Mouse (Mus musculus) forebrain, embryonic 11.5 days (tissue): ENCODE measurements at regions not wholly inside any gene's neighbourhood (a gene's known extent, or its start where the extent isn't known, plus 50 kb on each side); places are given as distances from the start of the nearest gene placed in this dataset.
"Not testable (repeated sequence)": the region's sequence is repeated elsewhere in the genome, so short reads cannot be mapped to it uniquely, and the experiment has no call there.

Experiments
- ATAC-seq: fragments of 200-750 bp; cut with Nextera tagmentation; replicated peaks from 2 replicates; pipeline ENCODE4 v1.8.0; 2017; ENCODE audit warnings: moderate TSS enrichment; ENCODE audit not compliant: low FRiP score
- DNase-seq: peaks from one replicate; pipeline ENCODE4 v3.0.0-alpha.2; 2017; ENCODE audit warnings: low spot score
- H3K27ac ChIP-seq: fragments of 300-500 bp; sonication (generic); 2 replicates; pipeline ENCODE4 v1.5.1; 2014; ENCODE audit warnings: low read depth, low read length
- H3K27me3 ChIP-seq: fragments of 300-500 bp; sonication (generic); 2 replicates; pipeline ENCODE4 v1.6.1; 2014; ENCODE audit warnings: mild to moderate bottlenecking, low read length, mixed read lengths; ENCODE audit not compliant: control insufficient read depth, insufficient read depth
- H3K36me3 ChIP-seq: fragments of 300-500 bp; sonication (generic); 2 replicates; pipeline ENCODE4 v1.6.1; 2014; ENCODE audit warnings: mild to moderate bottlenecking, low read length, moderate library complexity, mixed read lengths; ENCODE audit not compliant: control insufficient read depth, insufficient read depth
- H3K4me1 ChIP-seq: fragments of 300-500 bp; sonication (generic); replicated peaks from 2 replicates; pipeline ENCODE4 v1.6.1; 2014; ENCODE audit warnings: low read length, mixed read lengths; ENCODE audit not compliant: control insufficient read depth, insufficient read depth
- H3K4me2 ChIP-seq: fragments of 300-500 bp; sonication (generic); 2 replicates; pipeline ENCODE4 v1.6.1; 2014; ENCODE audit warnings: low read depth, mild to moderate bottlenecking, low read length, moderate library complexity, mixed read lengths; ENCODE audit not compliant: severe bottlenecking
- H3K4me3 ChIP-seq: fragments of 300-500 bp; sonication (generic); 2 replicates; pipeline ENCODE4 v1.5.1; 2014; ENCODE audit warnings: low read depth, low read length
- H3K9ac ChIP-seq: fragments of 300-500 bp; sonication (generic); 2 replicates; pipeline ENCODE4 v1.6.1; 2014; ENCODE audit warnings: low read length
- H3K9me3 ChIP-seq: fragments of 300-500 bp; sonication (generic); 2 replicates; pipeline ENCODE4 v1.6.1; 2016; ENCODE audit warnings: low read length, mixed read lengths; ENCODE audit not compliant: control insufficient read depth
- WGBS: fragments of 180-500 bp; shearing (Covaris S2); extraction: QIAGEN DNeasy Blood & Tissue Kit; methylation state at CpG from one replicate; pipeline ENCODE4 v1.1.7; 2014; 5-methylcytosine and 5-hydroxymethylcytosine counted together

DNA sequence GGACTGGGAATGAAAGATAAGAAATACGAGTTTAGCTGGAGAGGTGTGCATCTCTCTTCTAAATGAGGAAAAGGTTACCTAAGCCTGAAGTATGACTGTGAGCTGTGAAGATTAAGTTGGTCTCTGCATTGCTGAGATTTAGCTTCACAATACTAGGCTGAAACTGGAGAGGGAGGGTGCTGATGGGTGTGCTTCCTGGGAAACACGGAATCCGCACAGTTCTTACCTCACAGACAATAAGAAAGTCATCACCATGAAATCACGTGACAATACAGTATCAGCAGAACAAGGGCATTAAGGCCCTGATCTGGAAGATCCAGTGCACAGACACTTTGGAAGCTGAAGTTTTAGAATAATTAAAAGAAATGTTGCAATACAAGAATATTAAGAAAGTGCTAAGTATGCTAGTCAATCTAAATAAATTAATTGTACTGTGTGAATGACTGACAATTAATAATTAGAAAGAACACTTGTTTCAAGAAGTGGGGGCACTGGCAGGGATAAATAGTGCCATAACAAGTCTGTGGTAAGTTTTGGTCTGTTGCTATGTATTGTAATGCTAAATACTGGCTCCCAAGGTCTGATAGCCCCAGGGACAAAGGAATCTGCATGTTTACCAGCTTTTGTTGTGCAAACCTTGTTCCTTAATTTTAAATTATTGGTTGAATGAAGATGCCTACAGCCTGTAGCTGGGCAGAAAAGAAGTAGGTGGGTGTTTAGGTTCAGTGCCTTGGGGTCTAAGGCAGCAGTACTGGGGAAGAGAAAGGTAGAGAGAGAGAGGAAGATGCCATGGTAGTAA is 66.0 kb upstream of the Thsd7a start:
- Histone ChIP-seq H3K27ac (no peak overlapping the region), H3K36me3 (no peaks in the 10 kb centered on the region), H3K9ac (no peak overlapping the region), H3K4me1 (no peaks in the 10 kb centered on the region), H3K4me3 (no peak overlapping the region), H3K4me2 (no peak overlapping the region), H3K27me3 (no peaks in the 10 kb centered on the region), H3K9me3 (no peaks in the 10 kb centered on the region)
- ATAC-seq (no peak), DNase-seq (no peak)
- WGBS, result 56% methylated on average over 4 of the region's 4 CpGs

DNA sequence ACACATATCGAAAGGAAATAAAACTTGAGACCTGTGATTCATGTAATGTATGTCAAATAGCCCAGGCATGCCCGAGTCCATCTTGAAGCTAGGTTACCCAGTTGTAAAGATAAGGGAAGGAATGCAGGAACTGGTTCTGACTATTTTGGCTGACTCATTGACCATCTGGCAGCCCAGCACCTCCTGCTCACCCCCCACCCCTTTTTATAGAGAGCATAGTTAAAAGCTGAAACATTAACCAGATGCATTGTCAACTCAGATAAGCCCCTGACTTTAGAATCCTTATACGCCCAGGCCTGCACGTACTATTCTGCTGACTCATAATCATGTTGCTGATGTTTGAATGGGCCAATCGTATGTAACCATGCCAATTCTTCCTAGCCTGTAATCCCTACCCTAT is 64.6 kb upstream of the Thsd7a start:
- H3K36me3 ChIP-seq, H3K9ac ChIP-seq, H3K4me3 ChIP-seq, H3K4me2 ChIP-seq, DNase-seq, H3K27ac ChIP-seq, H3K4me1 ChIP-seq, H3K27me3 ChIP-seq, ATAC-seq, H3K9me3 ChIP-seq: not testable (repeated sequence)
- WGBS, result 88% methylated on average over 5 of the region's 5 CpGs

DNA sequence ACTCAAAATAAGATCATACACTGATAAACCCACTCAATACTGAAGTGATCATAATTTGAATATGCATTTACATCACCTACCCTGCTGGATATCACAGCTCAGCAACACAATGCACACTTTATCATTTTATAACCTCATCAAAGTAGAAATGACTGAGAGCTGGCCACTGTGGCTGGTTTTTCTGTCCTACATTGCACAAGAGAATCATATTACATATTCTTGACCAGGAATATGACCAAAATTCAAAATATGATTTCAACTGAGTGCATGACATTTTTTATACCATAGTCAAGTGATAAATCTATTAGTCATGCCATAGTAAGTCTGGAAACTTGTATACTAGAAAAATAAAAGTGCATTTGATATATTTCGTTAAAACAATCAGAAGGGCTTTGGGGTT is 63.3 kb upstream of the Thsd7a start:
- 90% methylated on average over 1 of the region's 1 CpGs for WGBS
- ATAC-seq (no peak), DNase-seq (no peak)
- Histone ChIP-seq H3K4me3 (no peak overlapping the region), H3K4me1 (no peaks in the 10 kb centered on the region), H3K36me3 (no peaks in the 10 kb centered on the region), H3K27ac (no peak overlapping the region), H3K9me3 (no peaks in the 10 kb centered on the region), H3K9ac (no peak overlapping the region), H3K4me2 (no peak overlapping the region), H3K27me3 (no peaks in the 10 kb centered on the region)

DNA sequence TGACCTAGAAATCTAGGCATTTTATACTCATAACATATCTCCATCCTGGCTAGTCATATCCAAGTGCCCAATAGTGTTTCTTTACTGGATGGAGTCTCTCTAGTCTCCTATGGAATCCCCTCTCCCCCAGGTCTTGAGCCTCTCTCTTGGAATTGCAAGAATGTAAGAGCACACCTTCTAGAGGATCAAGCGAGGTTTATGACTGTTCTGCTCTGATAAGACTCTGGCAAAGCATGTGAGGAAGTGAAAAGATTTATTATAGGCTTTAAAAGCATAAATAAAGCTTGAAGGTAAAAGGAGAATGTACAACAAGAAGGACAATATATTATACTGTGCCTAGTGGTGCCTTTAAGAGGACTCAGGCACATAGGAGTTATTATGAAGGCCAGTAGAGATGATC is 62.8 kb upstream of the Thsd7a start:
- Histone ChIP-seq H3K36me3 (no peaks in the 10 kb centered on the region), H3K9ac (no peak overlapping the region), H3K27me3 (no peaks in the 10 kb centered on the region), H3K4me1 (no peaks in the 10 kb centered on the region), H3K9me3 (no peaks in the 10 kb centered on the region), H3K4me3 (no peak overlapping the region), H3K4me2 (no peak overlapping the region), H3K27ac (no peak overlapping the region)
- ATAC-seq (no peak), DNase-seq (no peak)
- 73% methylated on average over 1 of the region's 1 CpGs for WGBS

DNA sequence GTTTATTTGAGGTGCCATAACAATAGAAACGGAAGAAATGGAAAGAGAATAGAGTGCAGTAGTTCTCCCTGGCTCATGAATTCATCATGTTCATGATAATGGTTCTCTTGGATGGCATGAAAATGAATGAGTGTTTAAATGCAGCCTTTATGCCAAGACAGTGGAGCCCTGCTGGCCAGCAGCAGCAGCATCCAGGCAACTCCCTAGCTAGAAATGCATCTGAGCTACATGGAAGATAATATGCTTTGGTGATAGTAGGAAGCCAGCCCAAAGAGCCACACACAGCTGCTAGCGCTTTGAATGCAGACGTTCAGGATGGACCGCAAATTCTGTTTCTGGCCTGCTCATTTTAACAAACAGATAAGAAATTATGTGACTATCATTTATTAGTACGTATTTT is 60.4 kb upstream of the Thsd7a start:
- Histone ChIP-seq H3K36me3 (no peaks in the 10 kb centered on the region), H3K9ac (no peak overlapping the region), H3K27me3 (no peaks in the 10 kb centered on the region), H3K27ac (no peak overlapping the region), H3K9me3 (no peaks in the 10 kb centered on the region), H3K4me3 (no peak overlapping the region), H3K4me2 (no peak overlapping the region), H3K4me1 (no peaks in the 10 kb centered on the region)
- ATAC-seq, result no peak
- no peak for DNase-seq
- 86% methylated on average over 5 of the region's 5 CpGs for WGBS
